Mouse (Mus musculus) CD4-positive helper T cell, adult 2 months (primary cell): Measurements from ENCODE around the gene Nmral1.
"Not testable (repeated sequence)": the region's sequence is repeated elsewhere in the genome, so short reads cannot be mapped to it uniquely, and the experiment has no call there.

Source experiments
- DNase-seq: peaks from one replicate; pipeline ENCODE4 v3.0.0-alpha.2; 2012; ENCODE audit warnings: low read depth, missing footprints, low spot score

The Nmral1 gene

DNA sequence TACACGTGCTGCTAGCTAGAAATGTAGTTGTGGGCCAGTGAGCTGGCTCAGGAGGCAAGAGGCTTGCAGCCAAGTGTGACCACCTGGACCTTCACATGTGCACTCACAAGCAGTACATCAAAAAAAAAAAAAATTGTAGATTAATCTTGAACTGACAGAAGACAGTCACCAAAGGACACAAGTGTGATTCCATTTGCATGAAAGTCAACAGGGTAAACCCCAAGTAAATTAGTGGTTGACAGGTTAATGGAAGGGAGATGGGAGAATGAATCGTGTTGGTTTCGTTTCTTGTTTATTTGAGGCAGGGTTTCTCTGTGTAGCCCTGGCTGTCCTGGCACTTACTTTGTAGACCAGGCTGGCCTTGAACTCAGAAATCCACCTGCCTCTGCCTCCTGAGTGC is 1.3 kb downstream of the Nmral1 start:
- DNase-seq = no peak

DNA sequence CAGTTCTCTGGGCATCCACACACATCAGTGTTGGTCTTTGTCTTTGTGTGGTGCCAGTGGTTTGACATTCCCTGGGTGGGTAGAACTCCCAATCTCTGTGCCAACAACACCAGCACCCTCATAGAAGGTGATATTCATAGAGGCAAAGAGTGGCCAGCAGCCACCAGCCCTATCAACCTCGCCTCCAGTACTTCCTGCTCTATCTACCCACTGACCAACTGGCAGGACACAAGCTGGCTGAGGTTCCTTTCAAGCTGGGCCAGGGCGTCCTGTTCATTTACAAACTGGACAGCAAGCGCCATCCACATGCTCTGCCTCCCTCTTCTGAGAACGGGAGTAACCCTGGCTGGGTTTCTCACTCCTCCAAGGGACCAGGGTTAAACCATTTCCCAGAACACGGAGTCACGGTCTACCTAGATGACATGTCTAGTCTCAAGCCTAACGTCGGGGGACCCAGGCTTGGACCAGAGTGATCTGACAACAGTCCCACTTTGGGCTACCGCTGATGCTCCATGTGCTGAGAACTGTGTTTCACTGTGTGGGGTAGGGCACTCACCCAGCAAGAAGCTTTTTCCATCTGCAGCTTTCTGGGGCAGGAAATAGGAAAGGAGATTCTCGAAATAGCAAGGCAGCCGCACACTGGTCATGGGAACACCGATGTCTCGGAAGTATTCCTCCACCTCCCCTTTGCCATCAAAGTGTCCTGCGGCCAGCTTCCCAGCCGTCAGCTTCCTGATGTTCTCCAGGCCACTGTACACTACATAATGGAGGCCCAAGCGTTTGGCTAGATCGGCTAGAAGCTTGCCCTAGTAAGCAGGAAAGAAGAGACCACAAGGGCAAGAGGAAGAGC is 5.1 kb downstream of the Nmral1 start:
- no peak for DNase-seq

DNA sequence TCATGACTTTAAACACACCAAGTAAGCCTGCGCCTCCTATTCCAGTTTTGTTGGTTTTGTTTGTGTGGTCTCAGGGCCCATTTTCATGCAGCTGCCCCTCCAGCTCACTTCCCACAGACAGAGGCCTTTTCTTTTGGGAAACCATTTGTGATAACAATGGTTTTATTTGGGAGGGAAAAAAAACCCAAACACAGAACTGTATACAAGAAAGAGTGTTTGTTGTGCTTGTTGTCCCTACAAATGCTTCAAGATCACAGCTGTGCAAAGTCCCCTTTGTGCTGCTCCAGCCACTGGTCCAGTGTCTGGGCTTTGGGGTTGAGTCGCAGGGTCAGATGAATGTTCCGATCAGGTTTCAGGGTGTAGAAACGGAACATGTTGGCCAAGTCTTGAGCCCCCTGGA is 8.0 kb downstream of the Nmral1 start:
- no peak for DNase-seq

DNA sequence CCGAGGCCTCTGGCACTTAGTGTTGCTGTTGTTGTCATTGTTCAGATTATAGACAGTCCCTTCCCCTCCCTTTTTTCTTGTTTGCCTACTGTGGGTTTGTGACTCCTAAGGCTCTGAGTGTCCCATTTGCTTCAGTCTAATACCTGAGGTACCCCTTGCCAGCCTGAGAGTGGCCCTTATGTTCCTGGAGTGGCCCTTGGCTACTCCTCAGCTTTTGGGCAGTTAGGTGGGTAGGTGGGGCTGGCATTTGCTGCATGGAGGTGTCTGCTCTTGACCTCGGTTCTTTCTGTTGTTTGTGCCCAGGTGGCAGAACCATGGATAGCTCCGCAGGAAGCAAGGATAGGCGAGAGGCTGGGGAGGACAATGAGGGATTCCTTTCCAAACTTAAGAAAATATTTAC is 13.6 kb downstream of the Nmral1 start:
- DNase-seq = no peak

DNA sequence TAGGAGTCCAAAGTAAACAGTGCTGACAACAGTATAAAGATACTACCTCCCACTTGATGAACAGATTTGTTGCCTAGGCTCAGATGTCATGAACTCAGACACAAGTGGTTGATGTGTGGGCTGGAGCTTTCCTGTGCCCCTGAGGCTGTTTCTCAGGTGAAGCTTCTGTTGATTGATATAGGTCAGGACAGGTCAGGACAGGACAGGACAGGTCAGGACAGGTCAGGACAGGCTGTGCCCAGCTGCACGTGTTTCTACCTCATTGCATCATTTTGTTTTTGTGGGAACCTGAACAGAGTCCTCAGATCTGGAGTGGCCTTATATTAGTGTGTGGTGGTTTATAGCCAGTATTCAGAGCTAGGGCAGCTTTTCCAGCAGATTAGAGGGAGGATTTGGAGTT is 16.5 kb downstream of the Nmral1 start:
- no peak for DNase-seq

DNA sequence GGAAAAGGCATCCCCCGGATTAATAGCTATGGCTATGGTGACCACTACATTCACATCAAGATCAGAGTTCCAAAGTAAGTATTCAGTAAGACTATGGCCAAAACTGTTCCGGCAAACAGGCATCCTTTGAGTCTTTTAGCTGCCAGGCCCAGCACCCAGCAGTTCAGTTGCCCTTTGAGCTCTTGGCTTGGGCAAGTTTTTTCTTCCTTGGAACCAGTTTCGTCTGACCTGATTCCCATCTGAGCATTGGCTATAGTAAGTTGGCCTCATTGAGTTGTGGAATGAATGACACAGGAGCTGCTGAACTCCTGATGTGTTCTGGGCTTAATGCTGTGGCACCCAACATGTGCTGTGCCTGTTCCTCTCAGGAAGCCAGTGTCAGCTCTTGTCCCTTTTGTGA is 17.9 kb downstream of the Nmral1 start:
- no peak for DNase-seq

DNA sequence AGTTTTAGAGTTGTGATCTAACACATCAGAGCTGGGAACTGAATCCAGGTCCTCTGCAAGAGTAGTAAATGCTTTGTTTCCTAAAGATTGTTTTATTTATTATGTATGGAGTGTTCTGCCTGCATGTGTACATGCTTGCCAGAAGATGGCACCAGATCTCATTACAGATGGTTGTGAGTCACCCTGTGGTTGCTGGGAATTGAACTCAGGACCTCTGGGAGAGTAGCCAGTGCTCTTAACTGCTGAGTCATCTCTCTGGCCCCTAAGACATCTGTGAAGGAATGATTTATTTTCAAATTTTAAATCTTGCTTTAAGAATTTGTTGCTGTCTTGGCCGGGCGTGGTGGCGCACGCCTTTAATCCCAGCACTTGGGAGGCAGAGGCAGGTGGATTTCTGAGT is 29.8 kb downstream of the Nmral1 start:
- DNase-seq = not testable (repeated sequence)

DNA sequence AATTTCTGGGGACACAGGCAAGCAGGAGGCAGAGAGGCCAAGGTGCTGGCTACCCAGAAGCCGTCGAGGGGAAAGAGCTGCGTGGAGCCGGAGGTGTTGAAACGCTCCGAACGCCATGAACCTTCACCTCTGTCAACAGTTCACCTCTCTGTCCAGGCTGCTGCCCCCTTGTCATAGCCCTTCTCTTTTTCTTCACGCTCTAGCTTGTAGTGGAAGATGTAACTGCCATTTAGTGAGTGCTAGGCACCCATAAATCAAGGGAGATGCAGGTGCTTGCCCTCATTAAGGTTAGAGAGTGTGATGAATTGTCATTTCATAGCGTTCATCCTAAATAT is 34.7 kb downstream of the Nmral1 start:
- no peak for DNase-seq

DNA sequence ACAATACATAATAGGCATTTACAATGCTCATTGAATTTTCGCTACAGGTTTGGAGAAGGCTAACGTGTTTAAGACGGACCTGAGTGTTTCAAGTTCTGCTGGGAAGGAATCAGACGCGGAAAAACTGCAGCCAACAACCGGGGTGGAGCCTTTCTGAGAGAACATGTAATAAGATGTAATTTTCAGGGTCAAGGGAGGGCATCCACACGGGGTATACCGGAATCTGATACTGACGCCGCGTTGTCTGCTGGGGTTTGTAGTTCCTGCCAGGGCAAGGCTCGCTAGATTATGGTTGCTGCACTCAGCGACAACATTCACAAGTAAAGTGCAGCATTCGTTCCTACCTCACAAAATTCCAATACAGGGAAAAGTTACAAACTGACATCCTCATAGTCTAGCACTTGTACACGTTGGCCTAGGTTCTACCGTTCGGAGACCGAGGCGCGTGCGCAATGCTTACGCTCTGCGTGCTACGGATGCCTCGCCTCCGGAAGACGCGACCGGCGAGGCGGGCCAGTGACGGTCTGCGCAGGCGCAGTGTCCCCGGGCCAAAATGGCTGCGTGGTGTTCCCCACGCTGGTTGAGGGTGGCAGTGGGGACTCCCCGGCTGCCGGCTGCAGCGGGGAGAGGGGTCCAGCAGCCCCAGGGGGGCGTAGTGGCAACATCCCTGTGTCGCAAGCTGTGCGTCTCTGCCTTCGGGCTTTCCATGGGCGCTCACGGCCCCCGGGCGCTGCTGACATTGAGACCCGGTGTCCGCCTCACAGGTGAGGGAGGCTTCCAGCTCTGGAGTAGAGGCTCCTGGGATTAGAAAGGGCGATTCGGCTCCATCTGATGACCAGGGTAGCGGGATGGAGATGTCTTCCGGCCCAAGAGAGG is 35.3 kb downstream of the Nmral1 start:
- peak; percentile 97 for DNase-seq

DNA sequence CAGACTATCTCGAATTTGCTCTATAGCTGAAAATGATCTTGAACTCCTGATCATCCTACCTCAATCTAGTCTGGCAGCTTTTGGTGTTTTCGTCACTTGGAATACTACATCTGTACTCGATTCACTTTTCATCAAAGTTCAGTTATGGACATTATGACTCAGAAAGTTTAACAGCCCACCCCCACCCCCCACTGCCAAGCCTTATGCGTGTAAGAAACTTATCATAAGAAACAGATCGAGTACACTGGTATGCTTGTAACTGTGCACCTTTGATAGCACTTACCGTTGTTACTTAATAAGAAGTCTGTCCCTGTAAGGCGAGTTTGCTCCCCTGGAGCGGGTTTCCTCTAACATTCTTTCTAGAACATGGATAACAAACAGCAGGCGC is 36.0 kb downstream of the Nmral1 start:
- DNase-seq = no peak

DNA sequence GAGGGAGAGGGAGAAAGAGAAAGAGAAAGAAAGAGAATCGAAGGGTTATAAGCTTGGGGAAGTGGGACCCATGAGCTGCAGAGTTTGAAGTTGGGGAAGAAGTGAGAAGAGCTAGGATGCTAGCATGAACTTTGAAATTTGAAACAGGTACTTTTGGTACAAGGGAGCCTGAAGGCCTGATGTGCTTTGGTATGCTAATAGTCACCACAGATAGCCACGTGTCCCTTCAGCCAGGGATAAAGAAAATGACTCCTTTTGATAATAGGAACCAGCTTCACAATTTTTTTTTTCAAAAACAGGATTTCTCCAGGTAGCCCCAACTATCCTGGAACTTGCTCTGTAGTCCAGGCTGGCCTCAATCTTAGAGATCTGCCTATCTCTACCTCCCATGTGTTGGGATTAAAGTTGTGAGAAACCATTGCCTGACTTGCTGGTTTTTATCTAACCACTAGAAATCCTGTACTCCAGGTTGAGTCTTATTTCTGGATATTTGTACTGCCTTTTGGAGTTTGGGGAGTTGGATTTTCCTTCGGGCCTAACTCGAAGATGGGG is 36.5 kb downstream of the Nmral1 start:
- DNase-seq = no peak

DNA sequence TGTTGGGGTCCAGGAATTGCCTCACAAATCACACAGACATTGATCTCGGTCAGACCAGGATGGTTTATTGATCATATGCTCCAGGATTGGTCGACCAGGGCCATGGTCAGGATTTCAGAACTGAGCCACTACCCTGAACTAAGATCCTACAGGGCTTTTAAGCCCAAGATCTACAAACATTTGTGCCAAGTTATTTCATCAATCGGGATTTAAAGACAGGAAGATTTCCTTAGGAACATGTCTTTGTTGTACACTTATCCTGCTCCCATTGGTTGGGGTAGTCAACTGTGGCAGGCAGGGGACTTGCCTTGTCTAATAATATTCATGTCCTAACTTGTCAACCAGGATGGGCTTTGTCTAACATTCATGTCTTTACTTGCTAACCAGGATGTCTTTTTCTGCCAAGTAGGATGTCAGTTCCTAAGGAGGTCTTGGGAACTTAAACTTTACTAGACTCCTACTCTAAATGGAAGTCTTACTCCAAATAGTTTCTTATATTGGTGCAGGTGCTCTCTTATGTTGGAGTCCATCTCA is 38.2 kb downstream of the Nmral1 start:
- not testable (repeated sequence) for DNase-seq

DNA sequence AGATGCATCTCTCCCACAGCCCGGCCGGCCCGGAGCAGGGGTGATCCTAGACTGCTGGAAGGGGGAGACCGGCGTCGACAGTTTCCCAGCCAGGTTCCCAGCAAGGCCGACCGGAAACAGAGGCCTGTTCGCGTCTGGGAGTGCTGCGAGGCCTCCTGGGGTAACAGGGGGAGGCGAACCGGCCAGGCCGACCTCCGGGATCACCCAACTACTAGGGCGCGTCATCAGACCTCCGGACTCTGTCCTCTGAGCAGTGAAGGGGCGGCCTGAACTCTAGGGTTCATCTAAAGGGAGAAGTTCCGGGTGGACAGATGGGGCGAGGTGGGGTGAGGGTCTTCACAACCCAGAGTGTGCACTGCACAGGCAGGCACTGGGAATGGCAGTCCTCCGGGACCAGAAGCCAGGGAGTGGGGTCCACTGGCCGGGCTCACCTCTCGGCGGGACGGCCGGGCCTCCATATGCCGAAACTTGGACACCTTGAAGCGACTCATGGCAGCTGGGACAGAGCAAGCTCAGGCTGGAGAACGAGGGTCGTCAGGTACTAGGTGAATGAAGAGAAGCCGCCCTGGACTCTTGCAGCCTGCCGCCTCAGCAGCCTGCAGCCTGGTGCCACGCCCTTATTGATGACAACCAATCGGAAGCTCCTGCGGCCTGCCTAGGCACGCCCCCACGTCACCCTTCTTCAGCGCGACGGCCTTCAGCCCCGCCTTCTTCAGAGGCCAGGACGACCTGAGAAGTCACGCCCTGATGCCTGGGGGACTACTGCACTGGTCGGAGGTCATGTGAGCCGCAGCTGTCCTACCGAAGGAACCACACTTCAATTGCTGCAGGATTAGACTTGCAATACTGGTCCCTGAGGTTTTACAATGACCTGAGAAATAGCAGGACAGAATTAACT is 39.8 kb downstream of the Nmral1 start, which contains the start of gene Coro7:
Gene Coro7 (minus strand): TSS at position 657 of the 898 bp plus-strand sequence.
- DNase-seq = peak; percentile 95

DNA sequence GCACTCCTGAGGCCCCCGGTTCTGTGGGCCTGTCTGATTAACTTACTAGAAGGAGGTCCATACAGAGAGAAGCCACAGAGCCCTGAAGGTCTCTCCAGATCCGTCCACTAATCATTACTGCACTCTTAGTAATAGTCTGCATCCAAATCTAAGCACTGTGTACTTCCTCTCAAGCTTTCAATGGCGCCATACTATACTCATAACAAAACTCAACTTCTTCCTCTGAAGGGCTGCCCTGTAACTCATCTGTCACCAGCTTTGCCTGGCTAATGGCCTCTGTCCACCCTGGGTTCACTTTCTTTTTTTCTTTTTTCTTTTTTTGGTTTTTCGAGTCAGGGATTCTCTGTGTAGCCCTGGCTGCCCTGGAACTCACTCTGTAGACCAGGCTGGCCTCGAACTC is 41.1 kb downstream of the Nmral1 start:
- peak; percentile 23 for DNase-seq

DNA sequence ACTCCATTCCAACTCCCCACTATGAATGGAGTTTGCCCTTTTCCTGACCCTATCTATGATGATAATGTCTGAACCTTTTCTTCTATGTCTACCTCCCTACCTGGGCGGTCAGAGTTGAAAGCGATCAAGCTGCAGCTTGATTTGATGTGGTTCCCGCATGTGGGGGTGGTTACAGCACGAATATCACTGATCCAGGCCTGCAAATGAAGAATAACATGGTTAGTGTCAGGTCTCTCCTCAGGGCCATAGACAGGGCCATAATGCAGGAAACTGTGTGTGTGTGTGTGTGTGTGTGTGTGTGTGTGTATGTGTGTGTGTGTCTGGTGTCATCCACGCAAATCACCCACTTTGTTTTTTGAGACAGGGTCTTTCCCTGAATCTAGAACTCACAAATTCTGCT is 42.3 kb downstream of the Nmral1 start:
- peak; percentile 53 for DNase-seq

DNA sequence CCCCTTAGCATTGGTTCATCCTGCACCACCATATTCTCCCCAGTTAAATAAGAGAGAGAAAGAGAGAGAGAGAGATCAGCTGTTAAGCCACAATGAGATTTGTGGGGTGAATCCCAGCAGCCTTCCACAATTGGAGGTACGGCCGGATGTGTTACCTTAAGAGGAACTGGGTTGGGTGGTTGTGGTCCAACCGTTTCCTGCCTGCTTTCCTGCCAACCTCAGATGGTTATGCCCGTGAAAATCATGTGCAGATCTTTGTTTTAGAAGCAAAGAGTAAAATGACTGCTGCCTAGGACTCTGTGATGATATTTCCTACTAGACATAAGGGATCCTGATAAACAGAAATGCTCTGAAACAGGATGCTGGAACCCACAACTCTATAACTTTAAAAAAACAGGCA is 45.1 kb downstream of the Nmral1 start:
- peak; percentile 89 for DNase-seq

DNA sequence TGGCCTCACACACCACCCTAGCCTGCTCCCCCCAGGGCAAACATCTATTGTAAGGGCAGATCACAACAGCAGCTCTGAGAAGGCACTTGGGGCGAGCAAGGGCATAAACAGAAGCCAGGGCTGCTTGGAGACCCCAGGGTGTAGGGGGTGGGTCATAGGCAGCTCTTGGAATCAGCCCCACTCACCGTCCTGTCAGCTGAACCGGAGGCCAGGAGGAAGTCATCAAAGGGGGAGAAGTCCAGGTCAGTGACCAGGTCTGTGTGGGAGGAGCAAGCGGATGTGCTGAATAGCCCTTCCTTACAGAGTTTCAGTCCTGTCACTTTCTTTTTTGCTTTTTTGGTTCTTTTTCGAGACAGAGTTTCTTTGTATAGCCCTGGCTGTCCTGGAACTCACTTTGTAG is 48.8 kb downstream of the Nmral1 start:
- DNase-seq = no peak

DNA sequence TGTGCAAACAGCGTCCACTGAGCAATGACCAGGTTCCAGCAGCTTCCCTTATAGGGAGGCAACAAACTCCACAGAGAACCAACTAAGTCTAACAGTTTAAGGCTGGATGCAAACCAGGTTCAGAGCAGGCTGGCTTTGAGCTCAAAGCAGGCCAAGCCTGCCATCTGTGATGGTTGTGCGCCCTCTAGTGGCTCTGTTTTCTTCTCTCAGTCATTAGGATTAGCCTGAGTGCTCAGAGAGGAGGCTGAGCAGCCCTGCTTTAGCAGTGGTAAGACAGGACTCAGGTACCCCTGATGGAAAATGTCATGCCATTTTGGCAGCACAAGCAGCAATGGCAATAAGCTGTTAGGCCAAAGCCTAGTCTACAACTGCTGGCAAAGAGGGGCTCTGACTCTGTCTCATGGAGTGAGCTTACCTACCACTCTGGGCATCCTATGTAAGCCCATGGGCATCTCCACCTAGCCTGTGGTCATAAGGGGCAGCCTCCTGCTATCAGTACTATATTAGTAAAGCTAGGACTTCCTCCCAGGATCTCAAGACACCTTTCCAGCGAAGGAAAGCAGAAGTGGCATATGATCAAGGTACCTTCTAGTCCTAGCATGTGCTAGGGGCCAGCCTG is 51.9 kb downstream of the Nmral1 start:
- DNase-seq = peak; percentile 81

DNA sequence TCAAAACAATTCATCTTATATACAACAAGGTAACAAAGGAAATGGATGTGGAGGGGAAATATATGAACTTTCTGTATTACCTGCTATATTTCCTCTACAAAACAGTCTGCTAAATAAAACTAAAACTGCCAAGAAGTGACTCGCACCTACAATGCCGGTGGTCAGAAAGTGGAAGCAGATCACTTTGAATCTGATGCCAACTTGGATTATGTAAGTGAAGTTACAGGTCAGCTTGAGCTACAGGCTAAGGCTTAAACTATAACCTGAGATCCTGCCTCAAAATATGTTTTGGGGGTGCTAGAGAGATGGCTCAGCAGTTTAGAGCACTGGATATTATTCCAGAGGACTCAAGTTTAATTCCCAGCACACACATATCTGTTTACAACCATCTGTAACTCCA is 53.4 kb downstream of the Nmral1 start:
- DNase-seq = no peak

DNA sequence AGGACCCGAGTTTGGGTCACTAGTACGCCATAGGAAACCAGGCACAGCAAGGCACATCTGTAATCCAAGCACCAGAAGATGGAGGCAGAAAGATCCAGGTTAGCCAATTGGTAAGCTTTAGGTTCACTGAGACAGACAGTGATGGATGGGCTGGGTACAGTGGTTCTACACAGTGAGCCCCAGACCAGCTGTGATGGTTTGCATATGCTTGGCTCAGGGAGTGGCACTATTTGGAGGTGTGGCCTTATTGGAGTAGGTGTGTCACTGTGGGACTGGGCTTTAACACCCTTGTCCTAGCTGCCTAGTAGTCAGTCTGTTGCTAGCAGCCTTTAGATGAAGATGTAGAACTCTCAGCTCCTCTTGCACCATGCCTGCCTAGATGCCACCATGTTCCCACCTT is 55.4 kb downstream of the Nmral1 start:
- DNase-seq = no peak

DNA sequence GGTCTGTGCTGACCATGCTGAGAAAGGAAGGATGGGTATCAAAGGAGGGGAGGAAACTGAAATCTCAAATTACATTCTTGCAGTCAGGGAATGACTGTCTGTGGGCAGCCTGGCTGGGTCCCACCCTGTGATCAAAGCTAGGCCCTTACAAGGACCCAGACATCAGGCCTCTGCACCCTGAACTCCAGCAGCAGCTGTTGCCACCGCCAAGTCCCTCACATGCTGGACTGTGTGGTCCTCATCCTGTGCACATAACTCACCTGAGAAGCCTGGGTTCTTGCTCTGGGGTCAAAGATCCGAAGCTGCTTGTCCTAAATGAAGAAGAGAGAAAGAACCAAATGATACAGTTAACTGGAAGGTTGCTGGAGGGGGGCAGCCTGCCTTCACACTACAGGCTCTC is 57.6 kb downstream of the Nmral1 start:
- no peak for DNase-seq
